Mouse (Mus musculus) erythroblast, embryonic 14.5 days (primary cell): ENCODE results near the gene Bpifb4.

Experiments
- GATA1 ChIP-seq: IDR thresholded peaks from 2 replicates; pipeline ENCODE4 v1.6.1; 2012; ENCODE audit warnings: low read length, inconsistent platforms, mixed read lengths
- TAL1 ChIP-seq: IDR thresholded peaks from 3 replicates; pipeline ENCODE4 v1.6.1; 2012; ENCODE audit warnings: low read length, inconsistent platforms, mixed read lengths

DNA sequence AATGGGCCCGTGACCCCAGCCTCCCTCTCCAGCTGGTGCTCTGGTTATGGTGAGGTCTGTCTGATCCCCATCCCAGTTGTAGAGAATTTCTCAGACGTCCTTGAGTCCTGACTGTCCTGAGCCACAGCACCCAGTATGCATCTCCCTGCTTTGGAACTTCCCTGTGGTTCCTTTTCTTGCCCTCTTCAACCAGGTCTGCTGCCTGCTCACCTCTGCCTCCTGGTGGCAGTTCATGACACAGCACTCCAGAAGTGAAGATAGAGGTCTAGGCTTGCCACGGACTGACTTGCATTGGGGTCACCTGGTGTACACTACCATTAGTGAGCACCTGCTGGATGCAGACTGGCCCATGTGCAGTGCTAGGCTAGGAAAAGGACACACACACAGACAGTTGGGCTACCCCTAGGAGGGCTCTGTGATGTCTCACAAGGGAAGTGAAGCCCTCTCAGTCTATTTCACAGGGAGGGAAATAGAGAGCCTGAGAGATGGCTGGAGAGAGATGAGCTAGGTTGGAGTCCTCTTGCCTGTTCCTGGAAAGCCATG, 8.1 kb upstream of the Bpifb4 start:
- no peak for TF ChIP-seq TAL1
- no peak for TF ChIP-seq GATA1
